Mouse (Mus musculus) midbrain, embryonic 14.5 days (tissue): ENCODE measurements at regions not wholly inside any gene's neighbourhood (a gene's known extent, or its start where the extent isn't known, plus 50 kb on each side); places are given as distances from the start of the nearest gene placed in this dataset.

Source experiments
- ATAC-seq: fragments of 200-750 bp; cut with Nextera tagmentation; 2 replicates; pipeline ENCODE4 v1.8.0; 2017; ENCODE audit warnings: moderate number of reproducible peaks, moderate library complexity; ENCODE audit not compliant: low FRiP score, low TSS enrichment
- DNase-seq: peaks from one replicate; pipeline ENCODE4 v3.0.0-alpha.2; 2015
- H3K27ac ChIP-seq: fragments of 300-500 bp; sonication (generic); replicated peaks from 2 replicates; pipeline ENCODE4 v1.5.1; 2014; ENCODE audit warnings: mild to moderate bottlenecking, low read depth, low read length, moderate library complexity
- H3K27me3 ChIP-seq: fragments of 300-500 bp; sonication (generic); 2 replicates; pipeline ENCODE4 v1.6.1; 2014; ENCODE audit warnings: low read length, control low read depth, mixed read lengths; ENCODE audit not compliant: control insufficient read depth, insufficient read depth
- H3K36me3 ChIP-seq: fragments of 300-500 bp; sonication (generic); 2 replicates; pipeline ENCODE4 v1.6.1; 2014; ENCODE audit warnings: low read length, control low read depth; ENCODE audit not compliant: control insufficient read depth, insufficient read depth
- H3K4me1 ChIP-seq: fragments of 300-500 bp; sonication (generic); 2 replicates; pipeline ENCODE4 v1.6.1; 2014; ENCODE audit warnings: mild to moderate bottlenecking, antibody characterized with exemption, low read length, control low read depth; ENCODE audit not compliant: control insufficient read depth, insufficient read depth
- H3K4me2 ChIP-seq: fragments of 300-500 bp; sonication (generic); 2 replicates; pipeline ENCODE4 v1.6.1; 2014; ENCODE audit warnings: mild to moderate bottlenecking, low read length, moderate library complexity
- H3K4me3 ChIP-seq: fragments of 300-500 bp; sonication (generic); replicated peaks from 2 replicates; pipeline ENCODE4 v1.5.1; 2014; ENCODE audit warnings: low read depth, low read length
- H3K9ac ChIP-seq: fragments of 300-500 bp; sonication (generic); replicated peaks from 2 replicates; pipeline ENCODE4 v1.6.1; 2014; ENCODE audit warnings: mild to moderate bottlenecking, low read length, moderate library complexity
- H3K9me3 ChIP-seq: fragments of 300-500 bp; sonication (generic); 2 replicates; pipeline ENCODE4 v1.6.1; 2016; ENCODE audit warnings: low read length, control low read depth, mixed read lengths; ENCODE audit not compliant: control insufficient read depth
- WGBS: fragments of 180-500 bp; shearing (Covaris S2); extraction: QIAGEN DNeasy Blood & Tissue Kit; methylation state at CpG from one replicate; pipeline ENCODE4 v1.1.7; 2014; 5-methylcytosine and 5-hydroxymethylcytosine counted together

DNA sequence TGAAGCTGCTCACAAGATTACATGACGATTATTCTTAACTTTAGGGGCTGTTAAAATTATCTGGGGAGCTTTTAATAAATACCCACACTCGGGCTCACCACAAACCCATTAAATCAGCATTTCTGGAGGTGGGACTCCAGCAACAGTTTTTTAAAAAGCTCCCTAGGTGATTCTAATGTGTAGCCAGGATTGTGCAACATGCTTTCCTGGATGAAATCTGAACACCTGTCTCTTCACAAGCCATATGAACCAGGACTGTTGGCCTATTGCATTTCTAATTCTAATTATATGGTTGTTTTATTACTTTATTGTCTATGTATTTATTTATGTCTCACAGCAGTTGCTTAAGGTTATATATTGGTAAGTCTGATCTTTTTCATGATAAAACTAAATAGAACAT, 84.1 kb upstream of the Hgf start:
- H3K27me3 ChIP-seq: no peaks in the 10 kb centered on the region
- WGBS: 89% methylated on average over 2 of the region's 2 CpGs
- no peaks in the 10 kb centered on the region for H3K9me3 ChIP-seq
- H3K27ac ChIP-seq: no peak overlapping the region
- no peaks in the 10 kb centered on the region for H3K36me3 ChIP-seq
- no peak overlapping the region for H3K4me2 ChIP-seq
- H3K4me3 ChIP-seq: no peak overlapping the region
- H3K4me1 ChIP-seq: no peaks in the 10 kb centered on the region
- no peak for DNase-seq
- H3K9ac ChIP-seq: no peak overlapping the region
- ATAC-seq: no peak

DNA sequence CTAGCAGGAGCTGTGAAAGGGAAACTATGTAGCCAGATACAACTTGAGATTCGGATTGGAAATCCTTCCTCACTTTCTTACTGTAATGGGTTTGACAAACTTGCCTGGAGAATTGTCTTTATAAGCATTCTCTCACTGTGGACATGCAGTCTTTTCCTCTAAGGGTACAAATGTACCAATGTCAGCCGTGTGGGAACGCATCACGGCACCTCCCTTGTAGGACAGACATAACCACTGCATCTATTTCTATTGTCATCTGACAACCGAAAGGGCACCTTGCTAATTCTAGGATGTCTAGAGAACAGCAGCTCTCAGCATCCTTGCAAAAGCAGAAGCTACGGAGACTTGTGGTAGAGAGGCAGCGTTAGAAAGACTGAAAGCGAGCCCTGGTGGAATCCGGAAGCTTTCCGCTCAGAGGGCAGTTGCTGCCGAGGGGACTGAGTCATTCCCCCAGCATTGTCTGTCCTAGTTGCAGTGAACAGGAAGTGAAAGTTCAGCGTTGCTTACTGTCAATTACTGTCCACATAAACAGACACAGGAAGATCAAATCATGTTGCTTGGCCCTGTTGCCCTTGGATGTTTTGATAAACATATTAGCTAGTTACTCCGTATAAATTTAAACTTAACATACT, 83.5 kb upstream of the Hgf start:
- Histone ChIP-seq H3K27me3 (no peaks in the 10 kb centered on the region), H3K4me2 (no peak overlapping the region), H3K4me1 (no peaks in the 10 kb centered on the region), H3K36me3 (no peaks in the 10 kb centered on the region), H3K9me3 (no peaks in the 10 kb centered on the region), H3K27ac (no peak overlapping the region), H3K4me3 (no peak overlapping the region), H3K9ac (no peak overlapping the region)
- WGBS: 81% methylated on average over 13 of the region's 13 CpGs
- DNase-seq (peak; percentile 12), ATAC-seq (no peak)

DNA sequence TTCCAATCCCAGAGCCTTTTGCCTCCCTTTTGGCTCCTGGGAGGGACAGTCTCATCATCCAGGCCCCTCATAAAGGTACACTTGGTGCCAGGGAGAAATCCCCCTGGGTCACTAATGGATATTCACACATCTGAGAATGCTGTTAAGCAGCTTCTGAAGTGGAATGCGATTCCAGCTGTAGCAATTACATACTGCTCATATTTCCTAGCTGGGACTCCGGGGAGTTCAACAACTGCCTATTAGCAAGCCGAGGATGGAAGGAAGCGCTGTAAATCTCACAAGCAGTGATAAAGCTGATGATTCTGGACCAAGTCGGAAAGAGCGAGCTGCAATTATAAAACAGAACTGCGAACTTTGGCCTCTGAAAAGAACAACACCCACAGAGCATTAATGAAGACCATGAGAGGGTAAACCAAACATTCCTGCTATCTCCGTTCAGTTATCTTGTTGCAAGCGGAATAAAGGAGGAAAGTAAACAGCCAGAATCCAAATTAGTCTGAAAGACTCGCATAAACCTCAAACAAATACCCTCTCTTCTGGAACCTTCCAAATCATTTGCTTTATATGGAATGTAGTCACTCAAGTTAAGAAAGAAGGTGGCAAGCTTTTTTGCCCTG, 82.8 kb upstream of the Hgf start:
- 0 out of 2 replicates have a peak, but pooled peaks have one; percentile 8 for ATAC-seq
- peak; percentile 51 for DNase-seq
- Histone ChIP-seq H3K36me3 (no peaks in the 10 kb centered on the region), H3K4me1 (no peaks in the 10 kb centered on the region), H3K9ac (no peak overlapping the region), H3K9me3 (no peaks in the 10 kb centered on the region), H3K4me2 (no peak overlapping the region), H3K4me3 (no peak overlapping the region), H3K27ac (no peak overlapping the region), H3K27me3 (no peaks in the 10 kb centered on the region)
- WGBS: 65% methylated on average over 10 of the region's 10 CpGs

DNA sequence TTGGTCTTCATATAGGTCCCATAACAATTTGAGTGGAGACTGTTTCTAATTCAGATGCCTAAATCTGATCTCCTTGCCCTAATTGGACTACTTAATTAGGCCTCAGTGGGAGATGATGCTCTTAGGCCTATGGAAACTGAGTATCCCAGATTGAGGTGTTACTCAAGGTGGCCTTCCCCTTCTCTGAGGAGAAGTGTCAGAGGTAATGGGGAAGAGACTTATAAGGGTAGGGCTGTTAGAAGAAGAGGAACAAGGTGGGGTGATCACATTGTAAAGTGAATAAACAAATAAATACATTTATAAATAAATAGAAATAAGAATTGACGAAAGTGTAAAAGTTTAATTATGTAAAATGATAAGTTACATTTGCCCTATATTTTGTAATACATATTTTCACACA, 65.3 kb upstream of the Hgf start:
- Histone ChIP-seq H3K9ac (no peak overlapping the region), H3K27me3 (no peaks in the 10 kb centered on the region), H3K36me3 (no peaks in the 10 kb centered on the region), H3K4me3 (no peak overlapping the region), H3K9me3 (peaks cover 6% of the 10 kb centered on the region; the same call in 1 of the 2 replicates), H3K27ac (no peak overlapping the region), H3K4me2 (no peak overlapping the region), H3K4me1 (no peaks in the 10 kb centered on the region)
- DNase-seq: no peak
- no peak for ATAC-seq
- WGBS: 88% methylated on average over 1 of the region's 1 CpGs

DNA sequence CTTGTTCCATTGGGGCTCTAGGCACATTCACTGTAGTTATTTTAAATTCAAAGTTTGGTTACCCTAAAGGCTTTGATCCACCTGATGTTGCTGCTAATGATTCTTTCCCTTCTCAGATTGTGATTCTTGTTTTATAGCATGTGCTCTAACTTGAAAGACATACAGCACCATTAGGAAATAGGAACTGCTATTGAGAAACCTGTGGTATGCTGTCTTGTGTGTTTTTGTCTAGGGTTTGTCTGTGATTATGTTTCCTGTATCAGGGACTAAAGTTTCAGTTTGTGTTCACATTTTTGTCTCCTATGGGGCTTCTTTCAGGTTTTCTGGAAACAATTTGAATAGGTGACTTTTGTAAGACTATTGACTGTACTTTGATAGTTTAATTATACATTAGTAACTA, 63.5 kb upstream of the Hgf start:
- H3K9ac ChIP-seq: no peak overlapping the region
- H3K4me2 ChIP-seq: no peak overlapping the region
- no peak for DNase-seq
- H3K4me1 ChIP-seq: no peaks in the 10 kb centered on the region
- peaks cover 6% of the 10 kb centered on the region; the same call in 1 of the 2 replicates for H3K9me3 ChIP-seq
- H3K27me3 ChIP-seq: no peaks in the 10 kb centered on the region
- H3K27ac ChIP-seq: no peak overlapping the region
- H3K4me3 ChIP-seq: no peak overlapping the region
- ATAC-seq: no peak
- H3K36me3 ChIP-seq: no peaks in the 10 kb centered on the region

DNA sequence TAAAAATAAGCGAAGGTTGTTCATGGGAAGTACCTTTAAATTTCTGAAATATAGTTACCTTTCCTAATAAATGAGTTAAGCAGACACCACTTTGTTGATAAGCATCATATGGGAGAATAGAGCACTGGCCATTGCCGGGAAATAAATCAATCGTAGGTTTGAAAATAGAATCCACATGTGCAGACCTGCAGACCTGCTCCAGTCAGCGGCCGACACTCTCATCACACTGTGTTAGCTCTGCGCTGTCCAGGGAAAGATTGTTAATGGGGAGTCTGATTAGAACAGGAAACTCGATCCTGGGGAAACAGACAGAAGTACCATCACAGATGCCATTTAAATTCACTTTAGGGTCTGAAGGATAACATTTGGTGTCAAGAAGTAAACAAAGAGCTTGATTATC, 53.4 kb upstream of the Hgf start:
- WGBS: 91% methylated on average over 7 of the region's 7 CpGs
- Histone ChIP-seq H3K4me2 (no peak overlapping the region), H3K4me3 (no peak overlapping the region), H3K4me1 (no peaks in the 10 kb centered on the region), H3K9me3 (no peaks in the 10 kb centered on the region), H3K27ac (no peak overlapping the region), H3K36me3 (no peaks in the 10 kb centered on the region), H3K9ac (no peak overlapping the region), H3K27me3 (no peaks in the 10 kb centered on the region)
- no peak for ATAC-seq
- DNase-seq: no peak
